Mouse (Mus musculus) midbrain, postnatal 0 days (tissue): ENCODE measurements around the gene Kcnc3. TPM values are rescaled to one million over a fixed set of nuclear protein-coding genes. Genes with fewer than 3 reads are reported as not detected.

Experiments used
- ATAC-seq: fragments of 200-750 bp; cut with Nextera tagmentation; 2 replicates; pipeline ENCODE4 v1.8.0; 2017; ENCODE audit warnings: moderate number of reproducible peaks, mild to moderate bottlenecking, moderate TSS enrichment, moderate library complexity; ENCODE audit not compliant: low FRiP score
- DNase-seq: peaks from one replicate; pipeline ENCODE4 v3.0.0-alpha.2; 2015; ENCODE audit warnings: low spot score
- H3K27ac ChIP-seq: fragments of 300-500 bp; sonication (generic); 2 replicates; pipeline ENCODE4 v1.5.1; 2014; ENCODE audit warnings: low read depth, mild to moderate bottlenecking, low read length, mixed read lengths
- H3K27me3 ChIP-seq: fragments of 300-500 bp; sonication (generic); 2 replicates; pipeline ENCODE4 v1.6.1; 2014; ENCODE audit warnings: low read length, control low read depth, mixed read lengths; ENCODE audit not compliant: insufficient read depth
- H3K36me3 ChIP-seq: fragments of 300-500 bp; sonication (generic); 2 replicates; pipeline ENCODE4 v1.6.1; 2014; ENCODE audit warnings: low read length, control low read depth, mixed read lengths; ENCODE audit not compliant: insufficient read depth
- H3K4me1 ChIP-seq: fragments of 300-500 bp; sonication (generic); 2 replicates; pipeline ENCODE4 v1.6.1; 2014; ENCODE audit warnings: mild to moderate bottlenecking, control low read depth, antibody characterized with exemption, low read length, mixed read lengths; ENCODE audit not compliant: insufficient read depth
- H3K4me2 ChIP-seq: fragments of 300-500 bp; sonication (generic); 2 replicates; pipeline ENCODE4 v1.6.1; 2014; ENCODE audit warnings: low read depth, mild to moderate bottlenecking, low read length, mixed read lengths; ENCODE audit not compliant: poor library complexity, severe bottlenecking
- H3K4me3 ChIP-seq: fragments of 300-500 bp; sonication (generic); 2 replicates; pipeline ENCODE4 v1.5.1; 2014; ENCODE audit warnings: low read depth, mild to moderate bottlenecking, low read length, moderate library complexity
- H3K9ac ChIP-seq: fragments of 300-500 bp; sonication (generic); replicated peaks from 2 replicates; pipeline ENCODE4 v1.6.1; 2014; ENCODE audit warnings: mild to moderate bottlenecking, low read length, moderate library complexity, mixed read lengths; ENCODE audit not compliant: poor library complexity, severe bottlenecking
- H3K9me3 ChIP-seq: fragments of 300-500 bp; sonication (generic); 2 replicates; pipeline ENCODE4 v1.6.1; 2016; ENCODE audit warnings: low read length, control low read depth
- CTCF ChIP-seq: IDR thresholded peaks from 2 replicates; pipeline ENCODE4 v1.5.1; 2016; ENCODE audit warnings: antibody characterized with exemption, mild to moderate bottlenecking
- WGBS: fragments of 180-500 bp; shearing (Covaris S2); extraction: QIAGEN DNeasy Blood & Tissue Kit; methylation state at CpG from one replicate; pipeline ENCODE4 v1.1.7; 2014; 5-methylcytosine and 5-hydroxymethylcytosine counted together
- polyA plus RNA-seq: library from polyadenylated mRNA; unstranded; fragments of >200 nt; fragmentation: Nextera tagmentation; extraction: Ambion mirVana; gene quantifications from 2 replicates; pipeline ENCODE4 v1.2.1, GENCODE M21; 2015
- total RNA-seq: library from RNA; depleted of rRNA; stranded (reverse); fragments of >200 nt; gene quantifications from 2 replicates; pipeline ENCODE4 v1.2.3, GENCODE M21; 2014

The Kcnc3 gene
- total and polyA plus RNA-seq, 2 experiments from 2014 or later, result 6.6 to 25.4 TPM

- no peak for TF ChIP-seq CTCF
- no peak for ATAC-seq
- no peak overlapping the region for H3K9ac ChIP-seq
- 0 out of 2 replicates have a peak, but pooled peaks cover 2% of the 10 kb centered on the region for H3K4me1 ChIP-seq
- peaks cover 32% of the 10 kb centered on the region for H3K27me3 ChIP-seq
- H3K4me2 ChIP-seq, result peak overlapping the region; percentile 26; the same call in 1 of the 2 replicates
- H3K4me3 ChIP-seq, result peak overlapping the region; percentile 3; the same call in 1 of the 2 replicates
- no peaks in the 10 kb centered on the region for H3K36me3 ChIP-seq
- H3K27ac ChIP-seq, result no peak overlapping the region
- DNase-seq, result no peak
- no peaks in the 10 kb centered on the region for H3K9me3 ChIP-seq
- 8% methylated on average over 16 of the region's 16 CpGs for WGBS
Measured at GRCm38 (mm10) chr7:44638663-44639062, 48.2 kb downstream of the Kcnc3 start.

GRCm38 (mm10) chr7:44640843-44641605 lies 50.6 kb downstream of the Kcnc3 start:
- no peak for ATAC-seq
- no peak for TF ChIP-seq CTCF

GRCm38 (mm10) chr7:44641887-44642286 lies 51.4 kb downstream of the Kcnc3 start:
- H3K9ac ChIP-seq, result no peak overlapping the region
- peak; percentile 61 for TF ChIP-seq CTCF
- no peak for DNase-seq
- no peak overlapping the region for H3K4me2 ChIP-seq
- ATAC-seq, result no peak
- no peak overlapping the region for H3K27ac ChIP-seq
- no peaks in the 10 kb centered on the region for H3K36me3 ChIP-seq
- peaks cover 32% of the 10 kb centered on the region for H3K27me3 ChIP-seq
- 37% methylated on average over 8 of the region's 8 CpGs for WGBS
- H3K4me1 ChIP-seq, result 0 out of 2 replicates have a peak, but pooled peaks cover 2% of the 10 kb centered on the region
- no peak overlapping the region for H3K4me3 ChIP-seq
- H3K9me3 ChIP-seq, result no peaks in the 10 kb centered on the region

More at GRCm38 (mm10) chr7:44640843-44641605, 50.6 kb downstream of the Kcnc3 start:
- Histone ChIP-seq H3K4me3 (peak overlapping the region; percentile 15; the same call in 1 of the 2 replicates), H3K27ac (no peak overlapping the region), H3K9me3 (no peaks in the 10 kb centered on the region), H3K36me3 (no peaks in the 10 kb centered on the region), H3K4me1 (0 out of 2 replicates have a peak, but pooled peaks cover 2% of the 10 kb centered on the region), H3K4me2 (peak overlapping the region; percentile 26), H3K9ac (no peak overlapping the region), H3K27me3 (peaks cover 32% of the 10 kb centered on the region)
- 19% methylated on average over 25 of the region's 25 CpGs for WGBS
- no peak for DNase-seq

- no peaks in the 10 kb centered on the region for H3K36me3 ChIP-seq
- DNase-seq (no peak), ATAC-seq (no peak)
- H3K4me3 ChIP-seq, result no peak overlapping the region
- 0 out of 2 replicates have a peak, but pooled peaks cover 2% of the 10 kb centered on the region for H3K4me1 ChIP-seq
- H3K27ac ChIP-seq, result no peak overlapping the region
- WGBS, result 82% methylated on average over 5 of the region's 5 CpGs
- H3K9ac ChIP-seq, result no peak overlapping the region
- H3K4me2 ChIP-seq, result no peak overlapping the region
- TF ChIP-seq CTCF, result no peak
- H3K9me3 ChIP-seq, result no peaks in the 10 kb centered on the region
- H3K27me3 ChIP-seq, result peaks cover 15% of the 10 kb centered on the region
Measured at GRCm38 (mm10) chr7:44645256-44645655, 54.8 kb downstream of the Kcnc3 start.

GRCm38 (mm10) chr7:44645951-44646350 lies 55.5 kb downstream of the Kcnc3 start:
- TF ChIP-seq CTCF, result no peak
- peaks cover 8% of the 10 kb centered on the region for H3K27me3 ChIP-seq
- 0 out of 2 replicates have a peak, but pooled peaks cover 2% of the 10 kb centered on the region for H3K4me1 ChIP-seq
- H3K36me3 ChIP-seq, result no peaks in the 10 kb centered on the region
- H3K4me3 ChIP-seq, result no peak overlapping the region
- no peak overlapping the region for H3K4me2 ChIP-seq
- DNase-seq (peak; percentile 68), ATAC-seq (no peak)
- H3K9ac ChIP-seq, result no peak overlapping the region
- no peaks in the 10 kb centered on the region for H3K9me3 ChIP-seq
- no peak overlapping the region for H3K27ac ChIP-seq
- WGBS, result 16% methylated on average over 15 of the region's 15 CpGs

- H3K9ac ChIP-seq, result no peak overlapping the region
- no peak overlapping the region for H3K4me2 ChIP-seq
- no peak overlapping the region for H3K27ac ChIP-seq
- no peaks in the 10 kb centered on the region for H3K9me3 ChIP-seq
- H3K4me1 ChIP-seq, result no peaks in the 10 kb centered on the region
- TF ChIP-seq CTCF, result peak; percentile 82
- DNase-seq (peak; percentile 78), ATAC-seq (no peak)
- H3K36me3 ChIP-seq, result no peaks in the 10 kb centered on the region
- H3K4me3 ChIP-seq, result no peak overlapping the region
- WGBS, result 47% methylated on average over 7 of the region's 7 CpGs
- 0 out of 2 replicates have a peak, but pooled peaks cover 1% of the 10 kb centered on the region for H3K27me3 ChIP-seq
Measured at GRCm38 (mm10) chr7:44647042-44647724, 56.7 kb downstream of the Kcnc3 start.
